Comparison of ENCODE assay signal across 28 mouse cellular contexts in the genomic region with DNA sequence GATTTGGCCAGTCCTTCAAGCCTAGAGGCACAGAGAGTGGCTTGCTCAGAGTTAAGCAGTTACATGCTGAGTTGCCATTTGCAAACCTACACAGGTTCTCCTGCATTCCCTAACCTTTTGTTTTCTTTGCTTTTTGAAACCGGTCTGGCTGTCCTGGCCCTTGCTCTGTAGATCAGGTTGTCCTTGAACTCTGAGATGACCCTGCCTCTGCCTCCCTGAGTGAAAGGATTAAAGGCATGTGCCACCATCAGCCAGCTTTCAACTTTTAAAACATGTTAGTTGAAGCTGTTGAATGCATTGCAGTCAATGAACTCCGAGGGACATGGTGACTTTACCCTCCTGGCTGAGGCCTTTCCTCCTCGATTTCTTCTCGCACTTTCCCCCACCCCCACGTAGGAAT.
"Had no signal": no experiment of that assay in that cellular context is flagged by ENCODE, and none has a peak within 500 bp of the region (broad histone marks: within the 10 kb centered on the region; RNA-seq: fewer than 3 reads in every experiment).

No protein-coding gene starts in this region.

- DNase-seq: gastrocnemius, adult 2 months; gastrocnemius, postnatal 10 days; gastrocnemius, postnatal 25 days; heart, adult 18-20 months; heart, postnatal 10 days; heart, postnatal 4 days; kidney, adult 11 months; kidney, adult 2 months; kidney, adult 9 months; kidney, postnatal 14 days; kidney, postnatal 36 days; layer of hippocampus, adult 9-11 months; layer of hippocampus, postnatal 36 days; liver; liver, embryonic 13.5 days had no signal

- H3K9ac ChIP-seq: heart, embryonic 12.5 days; hindbrain, embryonic 12.5 days; hindbrain, embryonic 15.5 days; kidney, embryonic 15.5 days; limb, embryonic 12.5 days; liver, embryonic 13.5 days; liver, embryonic 15.5 days had no signal

- H3K4me1 ChIP-seq: heart, embryonic 10.5 days; heart, embryonic 12.5 days; hindbrain, embryonic 10.5 days; hindbrain, embryonic 12.5 days; hindbrain, embryonic 15.5 days; kidney, embryonic 15.5 days; limb, embryonic 10.5 days; limb, embryonic 12.5 days; liver, embryonic 13.5 days; liver, embryonic 15.5 days had no signal

- H3K4me3 ChIP-seq: gastrocnemius, adult 2 months; heart, embryonic 10.5 days; heart, embryonic 12.5 days; hindbrain, embryonic 10.5 days; hindbrain, embryonic 12.5 days; hindbrain, embryonic 15.5 days; kidney, embryonic 15.5 days; limb, embryonic 10.5 days; limb, embryonic 12.5 days; liver, embryonic 13.5 days; liver, embryonic 15.5 days had no signal

- H3K27me3 ChIP-seq: heart, embryonic 12.5 days; hindbrain, embryonic 12.5 days; hindbrain, embryonic 15.5 days; kidney, embryonic 15.5 days; limb, embryonic 12.5 days; liver, embryonic 13.5 days; liver, embryonic 15.5 days had no signal

- ATAC-seq: hindbrain, postnatal 0 days; intestine, embryonic 16.5 days had no signal

- H3K4me2 ChIP-seq: heart, embryonic 12.5 days; hindbrain, embryonic 12.5 days; hindbrain, embryonic 15.5 days; kidney, embryonic 15.5 days; limb, embryonic 12.5 days; liver, embryonic 11.5 days; liver, embryonic 13.5 days; liver, embryonic 15.5 days had no signal

- H3K27ac ChIP-seq: gastrocnemius, adult 2 months; heart, embryonic 10.5 days; hindbrain, embryonic 10.5 days; hindbrain, embryonic 12.5 days; hindbrain, embryonic 15.5 days; hindbrain, postnatal 0 days; kidney, embryonic 15.5 days; kidney, postnatal 0 days; limb, embryonic 10.5 days; limb, embryonic 12.5 days; liver, embryonic 13.5 days; liver, embryonic 15.5 days had no signal

- H3K9me3 ChIP-seq: heart, embryonic 10.5 days; hindbrain, embryonic 10.5 days; hindbrain, embryonic 12.5 days; hindbrain, embryonic 15.5 days; kidney, embryonic 15.5 days; limb, embryonic 10.5 days; limb, embryonic 12.5 days; liver, embryonic 13.5 days; liver, embryonic 15.5 days had no signal

- H3K36me3 ChIP-seq: heart, embryonic 10.5 days; heart, embryonic 12.5 days; hindbrain, embryonic 10.5 days; hindbrain, embryonic 12.5 days; hindbrain, embryonic 15.5 days; kidney, embryonic 15.5 days; limb, embryonic 10.5 days; limb, embryonic 12.5 days; liver, embryonic 13.5 days; liver, embryonic 15.5 days had no signal
